Mouse (Mus musculus) heart, embryonic 13.5 days (tissue): ENCODE results near the gene Hist2h3c2. TPM values are rescaled to one million over a fixed set of nuclear protein-coding genes. Genes with fewer than 3 reads are reported as not detected.
A peak's percentile ranks its signal among the peaks of the same experiment; 100 is the strongest.
"Not testable (repeated sequence)": the region's sequence is repeated elsewhere in the genome, so short reads cannot be mapped to it uniquely, and the experiment has no call there.

Source experiments
- ATAC-seq: fragments of 200-750 bp; cut with Nextera tagmentation; 2 replicates; pipeline ENCODE4 v1.8.0; 2017; ENCODE audit warnings: moderate TSS enrichment; ENCODE audit not compliant: insufficient number of reproducible peaks, low FRiP score, low TSS enrichment; ENCODE audit errors: extremely low read depth
- H3K27ac ChIP-seq: fragments of 300-500 bp; sonication (generic); replicated peaks from 2 replicates; pipeline ENCODE4 v1.5.1; 2015; ENCODE audit warnings: moderate library complexity, mild to moderate bottlenecking, inconsistent platforms
- H3K27me3 ChIP-seq: fragments of 300-500 bp; sonication (generic); replicated peaks from 2 replicates; pipeline ENCODE4 v1.6.1; 2015; ENCODE audit warnings: mild to moderate bottlenecking, inconsistent platforms
- H3K36me3 ChIP-seq: fragments of 300-500 bp; sonication (generic); 2 replicates; pipeline ENCODE4 v1.6.1; 2015; ENCODE audit warnings: mild to moderate bottlenecking, inconsistent platforms
- H3K4me1 ChIP-seq: fragments of 300-500 bp; sonication (generic); 2 replicates; pipeline ENCODE4 v1.6.1; 2015; ENCODE audit warnings: inconsistent platforms
- H3K4me2 ChIP-seq: fragments of 300-500 bp; sonication (generic); 2 replicates; pipeline ENCODE4 v1.6.1; 2015; ENCODE audit warnings: inconsistent platforms, mild to moderate bottlenecking, moderate library complexity
- H3K4me3 ChIP-seq: fragments of 300-500 bp; sonication (generic); 2 replicates; pipeline ENCODE4 v1.5.1; 2015; ENCODE audit warnings: moderate library complexity, mild to moderate bottlenecking, inconsistent platforms
- H3K9ac ChIP-seq: fragments of 300-500 bp; sonication (generic); 2 replicates; pipeline ENCODE4 v1.6.1; 2015; ENCODE audit warnings: inconsistent platforms, mild to moderate bottlenecking, moderate library complexity
- H3K9me3 ChIP-seq: fragments of 300-500 bp; sonication (generic); 2 replicates; pipeline ENCODE4 v1.6.1; 2016; ENCODE audit warnings: inconsistent platforms
- WGBS: fragments of 180-500 bp; shearing (Covaris S2); methylation state at CpG from one replicate; pipeline ENCODE4 v1.1.7; 2015; ENCODE audit warnings: mixed read lengths; 5-methylcytosine and 5-hydroxymethylcytosine counted together
- polyA plus RNA-seq: library from polyadenylated mRNA; unstranded; fragments of >200 nt; fragmentation: Nextera tagmentation; extraction: Ambion mirVana; gene quantifications from 2 replicates; pipeline ENCODE4 v1.2.1, GENCODE M21; 2015

The Hist2h3c2 gene
- polyA plus RNA-seq, 1 experiment from 2014 or later, result 4.3 TPM

- Histone ChIP-seq H3K27ac (peak overlapping the region; percentile 99), H3K4me1 (peaks cover 41% of the 10 kb centered on the region), H3K9ac (peak overlapping the region; percentile 93), H3K4me3 (peak overlapping the region; percentile 59), H3K4me2 (peak overlapping the region; percentile 79), H3K27me3 (no peaks in the 10 kb centered on the region), H3K36me3 (no peaks in the 10 kb centered on the region), H3K9me3 (no peaks in the 10 kb centered on the region)
- ATAC-seq, result no peak
- 72% methylated on average over 7 of the region's 7 CpGs for WGBS
Measured at GRCm38 (mm10) chr3:96243921-96244572, 5.1 kb upstream of the Hist2h3c2 start.

DNA sequence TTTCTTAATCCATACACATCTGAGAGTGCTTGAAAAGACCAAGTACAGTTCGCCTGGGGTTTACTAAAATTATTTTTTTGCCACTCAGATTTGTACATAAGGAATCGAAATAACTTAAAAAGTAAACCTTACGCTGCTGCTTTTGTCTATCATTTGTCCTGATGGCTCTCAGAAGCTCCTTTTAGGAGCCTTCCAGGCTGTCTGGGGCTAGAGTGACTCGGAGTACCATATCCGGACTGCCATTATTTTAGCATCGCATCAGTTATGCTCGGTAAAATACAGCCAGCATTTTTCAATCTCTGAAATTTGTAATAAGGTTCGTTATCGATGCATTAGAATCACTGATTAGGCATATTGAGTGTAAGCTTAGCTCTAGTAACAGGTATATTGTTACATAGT, 1.9 kb upstream of the Hist2h3c2 start:
- Histone ChIP-seq H3K9ac (peak overlapping the region; percentile 76), H3K4me3 (peak overlapping the region; percentile 33), H3K36me3 (no peaks in the 10 kb centered on the region), H3K27ac (peak overlapping the region; percentile 84), H3K4me1 (peaks cover 42% of the 10 kb centered on the region), H3K4me2 (peak overlapping the region; percentile 61), H3K9me3 (no peaks in the 10 kb centered on the region), H3K27me3 (no peaks in the 10 kb centered on the region)
- no peak for ATAC-seq
- WGBS, result 81% methylated on average over 9 of the region's 9 CpGs

GRCm38 (mm10) chr3:96239949-96240798, 1.2 kb upstream of the Hist2h3c2 start, which contains the start of gene Hist2h2aa2:
TSS of gene Hist2h2aa2 (minus strand) at chr3:96240276.
- 7% methylated on average over 20 of the region's 85 CpGs for WGBS
- H3K4me1 ChIP-seq, result peaks cover 42% of the 10 kb centered on the region
- not testable (repeated sequence) for H3K9me3 ChIP-seq, H3K36me3 ChIP-seq, H3K27me3 ChIP-seq
- peak within 1 kb of the TSS; percentile 46 for H3K4me3 ChIP-seq
- peak within 1 kb of the TSS; percentile 61 for H3K4me2 ChIP-seq
- H3K9ac ChIP-seq, result peak within 1 kb of the TSS; percentile 79
- H3K27ac ChIP-seq, result peak within 1 kb of the TSS; percentile 84
- peak; percentile 78 for ATAC-seq

GRCm38 (mm10) chr3:96237904-96238511, 919 bp downstream of the Hist2h3c2 start:
- no peaks in the 10 kb centered on the region for H3K9me3 ChIP-seq
- peak overlapping the region; percentile 61 for H3K4me3 ChIP-seq
- H3K27me3 ChIP-seq, result no peaks in the 10 kb centered on the region
- H3K27ac ChIP-seq, result peak overlapping the region; percentile 80
- no peaks in the 10 kb centered on the region for H3K36me3 ChIP-seq
- ATAC-seq, result no peak
- under 1% methylated on average over 12 of the region's 12 CpGs for WGBS
- peak overlapping the region; percentile 78 for H3K4me2 ChIP-seq
- peaks cover 25% of the 10 kb centered on the region for H3K4me1 ChIP-seq
- peak overlapping the region; percentile 89 for H3K9ac ChIP-seq

GRCm38 (mm10) chr3:96237335-96237903, 1.5 kb downstream of the Hist2h3c2 start:
- H3K27me3 ChIP-seq, result no peaks in the 10 kb centered on the region
- no peak for ATAC-seq
- WGBS, result 27% methylated on average over 7 of the region's 7 CpGs
- H3K9ac ChIP-seq, result peak overlapping the region; percentile 89
- peak overlapping the region; percentile 78 for H3K4me2 ChIP-seq
- H3K4me3 ChIP-seq, result peak overlapping the region; percentile 61
- H3K4me1 ChIP-seq, result peaks cover 25% of the 10 kb centered on the region
- H3K36me3 ChIP-seq, result no peaks in the 10 kb centered on the region
- no peaks in the 10 kb centered on the region for H3K9me3 ChIP-seq
- peak overlapping the region; percentile 80 for H3K27ac ChIP-seq

DNA sequence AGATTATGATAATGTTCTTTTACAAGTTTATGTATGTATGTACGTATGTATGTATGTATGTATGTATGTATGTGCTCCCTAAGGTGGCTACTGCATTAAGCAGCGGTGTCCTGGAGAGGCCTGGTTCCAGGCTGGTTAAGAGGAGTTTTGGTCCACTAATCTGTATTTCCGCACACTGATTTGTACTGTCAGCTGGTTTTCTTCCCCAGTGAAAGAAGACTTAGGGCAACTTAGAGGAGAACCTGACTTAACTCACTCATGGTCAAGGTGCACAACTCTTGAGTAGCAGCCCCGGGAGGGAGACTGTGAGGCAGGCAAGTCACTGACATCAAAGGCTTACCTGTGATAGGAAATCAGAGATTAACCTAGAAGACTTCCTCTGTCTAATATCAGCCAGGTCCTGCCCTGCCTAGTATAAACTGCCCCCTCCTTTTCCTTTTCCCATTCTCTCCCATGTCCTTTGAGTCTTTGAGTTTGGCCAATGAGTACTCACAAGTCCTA, 2.0 kb downstream of the Hist2h3c2 start:
- Histone ChIP-seq H3K27ac (peak overlapping the region; percentile 80), H3K4me2 (peak overlapping the region; percentile 78), H3K27me3 (no peaks in the 10 kb centered on the region), H3K36me3 (no peaks in the 10 kb centered on the region), H3K9ac (peak overlapping the region; percentile 89), H3K9me3 (no peaks in the 10 kb centered on the region), H3K4me3 (peak overlapping the region; percentile 61), H3K4me1 (peaks cover 25% of the 10 kb centered on the region)
- ATAC-seq, result no peak
- 77% methylated on average over 4 of the region's 4 CpGs for WGBS

DNA sequence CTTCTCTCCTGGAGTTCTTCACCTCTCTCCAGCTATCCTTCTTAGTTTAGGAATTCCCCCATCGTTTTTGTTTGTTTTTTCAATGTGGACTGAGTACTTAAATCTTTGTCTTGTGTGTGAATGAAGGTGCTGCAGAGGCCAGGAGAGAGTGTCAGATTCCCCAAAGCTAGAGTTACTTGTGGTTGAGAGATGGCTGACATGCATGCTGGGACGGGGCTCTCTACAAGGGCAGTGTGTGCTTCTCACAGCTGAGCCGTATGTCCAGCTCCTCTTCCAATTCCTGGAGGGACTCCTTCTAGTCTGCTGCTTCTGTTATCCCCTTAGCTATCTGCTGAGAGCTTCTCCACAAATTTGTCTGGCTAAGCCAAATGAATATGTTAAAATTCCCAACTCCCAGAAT, 3.1 kb downstream of the Hist2h3c2 start:
- H3K4me3 ChIP-seq, result no peak overlapping the region
- no peaks in the 10 kb centered on the region for H3K36me3 ChIP-seq
- no peak overlapping the region for H3K9ac ChIP-seq
- no peaks in the 10 kb centered on the region for H3K27me3 ChIP-seq
- H3K27ac ChIP-seq, result no peak overlapping the region
- H3K4me1 ChIP-seq, result peaks cover 23% of the 10 kb centered on the region
- no peak overlapping the region for H3K4me2 ChIP-seq
- no peaks in the 10 kb centered on the region for H3K9me3 ChIP-seq
- no peak for ATAC-seq
- WGBS, result 44% methylated on average over 3 of the region's 3 CpGs

DNA sequence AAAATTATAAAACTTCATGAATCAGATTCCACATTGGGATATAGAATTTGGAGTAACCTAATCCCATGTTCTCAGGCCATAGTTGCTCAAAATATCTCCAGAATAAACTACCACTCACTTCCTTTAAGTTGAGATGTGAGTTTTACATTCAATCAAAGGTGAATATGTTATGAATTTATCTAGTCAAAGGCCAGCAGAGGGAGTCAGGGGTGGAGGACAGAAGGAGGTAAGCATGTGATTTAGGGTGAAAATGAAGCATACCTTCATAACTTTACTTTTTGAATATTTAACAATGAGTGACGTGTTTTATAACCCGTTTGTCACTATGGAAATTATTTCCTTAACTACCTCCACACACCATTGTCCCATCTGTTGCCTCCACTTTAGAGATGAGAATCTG, 4.0 kb downstream of the Hist2h3c2 start:
- H3K4me1 ChIP-seq, result peaks cover 19% of the 10 kb centered on the region
- H3K27ac ChIP-seq, result no peak overlapping the region
- no peak overlapping the region for H3K4me2 ChIP-seq
- no peaks in the 10 kb centered on the region for H3K36me3 ChIP-seq
- no peak overlapping the region for H3K4me3 ChIP-seq
- no peak overlapping the region for H3K9ac ChIP-seq
- WGBS, result 92% methylated on average over 2 of the region's 2 CpGs
- ATAC-seq, result no peak
- no peaks in the 10 kb centered on the region for H3K9me3 ChIP-seq
- H3K27me3 ChIP-seq, result no peaks in the 10 kb centered on the region

DNA sequence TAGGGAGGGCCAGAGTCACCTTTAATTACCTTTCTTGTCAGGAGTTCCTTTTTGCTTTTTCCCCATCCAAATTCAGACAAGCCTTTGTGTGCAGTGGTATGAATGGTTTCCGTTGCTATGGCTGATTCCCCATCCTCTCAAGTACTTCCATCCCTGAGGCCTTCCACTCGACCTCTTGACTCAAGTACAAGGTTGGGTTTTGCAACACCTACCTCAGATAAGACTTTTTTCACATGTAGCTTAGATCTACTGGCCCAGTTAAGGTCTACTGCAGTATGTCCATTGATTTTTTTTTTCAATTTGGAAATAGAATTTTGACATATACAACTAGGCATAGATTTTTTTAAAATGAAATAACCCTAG, 7.2 kb downstream of the Hist2h3c2 start:
- H3K4me2 ChIP-seq, result no peak overlapping the region
- H3K9me3 ChIP-seq, result no peaks in the 10 kb centered on the region
- H3K9ac ChIP-seq, result no peak overlapping the region
- no peak overlapping the region for H3K4me3 ChIP-seq
- H3K27me3 ChIP-seq, result no peaks in the 10 kb centered on the region
- WGBS, result 37% methylated on average over 2 of the region's 2 CpGs
- H3K4me1 ChIP-seq, result peaks cover 12% of the 10 kb centered on the region
- H3K36me3 ChIP-seq, result no peaks in the 10 kb centered on the region
- no peak for ATAC-seq
- H3K27ac ChIP-seq, result no peak overlapping the region

DNA sequence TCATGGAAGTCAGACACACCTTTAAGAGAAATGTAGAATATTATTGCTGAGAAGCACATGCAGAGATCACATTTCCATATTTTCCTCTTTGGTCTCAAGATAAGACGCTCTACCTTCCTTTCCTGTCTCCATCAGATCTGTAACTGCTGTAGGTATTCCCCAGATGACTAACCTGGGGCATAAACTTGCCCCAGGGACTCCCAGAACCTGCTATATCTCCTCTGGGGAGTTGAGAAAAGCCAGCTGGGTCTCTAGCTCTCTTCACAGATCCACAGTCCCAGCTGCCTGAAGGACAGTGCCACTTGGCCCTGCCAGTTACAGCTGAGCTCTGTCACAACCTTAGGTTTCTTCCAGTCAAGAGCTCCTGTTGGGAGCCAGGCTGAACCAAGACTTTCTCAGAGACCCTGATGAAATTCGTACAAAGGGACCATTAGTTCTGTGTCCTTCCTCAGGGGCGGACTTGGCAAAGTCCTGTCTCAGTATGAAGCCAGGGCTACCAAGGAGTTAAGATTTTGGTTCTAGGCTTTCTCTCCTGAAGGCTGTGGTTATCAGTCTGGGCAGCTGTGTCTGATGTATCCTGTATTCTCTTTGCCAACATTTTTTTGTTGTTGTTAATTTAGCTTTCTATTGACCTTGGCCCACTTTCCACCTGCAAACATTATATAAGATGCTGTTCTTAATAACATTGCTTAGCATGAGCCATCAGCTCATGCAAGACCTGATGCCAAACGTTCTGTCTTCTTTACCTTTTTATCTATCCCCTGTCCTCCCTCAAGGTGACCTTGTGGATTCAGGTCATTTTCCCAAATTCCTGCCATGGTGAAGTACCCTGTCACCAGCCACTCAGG, 7.8 kb downstream of the Hist2h3c2 start:
- H3K27me3 ChIP-seq, result no peaks in the 10 kb centered on the region
- no peak overlapping the region for H3K27ac ChIP-seq
- H3K36me3 ChIP-seq, result no peaks in the 10 kb centered on the region
- no peak overlapping the region for H3K4me3 ChIP-seq
- no peak for ATAC-seq
- WGBS, result 58% methylated on average over 4 of the region's 4 CpGs
- H3K4me2 ChIP-seq, result no peak overlapping the region
- H3K9ac ChIP-seq, result no peak overlapping the region
- peaks cover 14% of the 10 kb centered on the region for H3K4me1 ChIP-seq
- H3K9me3 ChIP-seq, result no peaks in the 10 kb centered on the region
